Mouse (Mus musculus) T-cell, adult 66 days (primary cell): ENCODE results near the gene Nusap1. TPM values are rescaled to one million over a fixed set of nuclear protein-coding genes. Genes with fewer than 3 reads are reported as not detected.

Source experiments
- total RNA-seq, 2 experiments: library from RNA; stranded (reverse); gene quantifications; 3 replicates in 1 of 2; 4 replicates in 1 of 2; pipeline ENCODE4 v1.2.4; 2023

Gene Nusap1
- 1 to 10 TPM; 1.0 to 3.4 TPM for total RNA-seq

DNA sequence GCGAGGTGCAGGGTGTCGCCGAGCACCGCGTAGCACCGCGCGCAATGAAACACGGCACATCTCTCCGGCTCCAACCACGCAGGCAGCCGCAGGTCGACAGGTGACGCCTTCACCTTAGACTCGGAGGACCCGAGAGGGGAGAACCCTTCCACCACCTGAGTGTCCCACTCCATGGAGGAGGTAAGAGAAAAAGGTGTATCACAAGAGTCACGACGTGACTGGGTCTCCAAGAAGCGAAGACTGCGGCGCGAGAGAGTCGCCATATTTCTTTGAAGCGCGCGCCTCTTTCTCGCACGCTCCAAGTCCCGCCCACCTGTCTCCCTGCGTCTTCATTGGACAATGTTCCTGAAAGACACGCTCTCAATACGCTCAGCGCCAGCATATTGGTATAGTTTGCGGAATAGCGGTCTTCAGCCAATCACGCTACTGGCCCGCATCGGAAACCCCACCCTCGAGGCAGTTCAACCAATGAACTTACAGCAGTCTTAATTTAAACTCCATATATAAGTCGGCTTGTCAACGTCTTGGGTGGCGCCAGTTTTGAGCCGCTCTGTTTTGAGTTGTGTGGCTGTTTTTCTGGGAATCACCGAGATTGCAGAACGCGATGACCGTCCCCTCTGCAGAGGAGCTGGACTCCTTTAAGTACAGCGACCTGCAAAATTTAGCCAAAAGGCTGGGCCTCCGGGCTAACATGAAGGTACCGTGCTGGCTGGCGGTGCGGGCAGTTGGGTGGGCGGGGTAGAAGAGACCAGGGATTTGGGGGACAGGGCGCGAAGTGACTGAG lies at the start of gene Nusap1, which contains the start of gene Oip5:
Gene Nusap1 (plus strand): TSS at position 100 of the 784 bp plus-strand sequence.
Gene Oip5 (minus strand): TSS at position 271 of the 784 bp plus-strand sequence.

DNA sequence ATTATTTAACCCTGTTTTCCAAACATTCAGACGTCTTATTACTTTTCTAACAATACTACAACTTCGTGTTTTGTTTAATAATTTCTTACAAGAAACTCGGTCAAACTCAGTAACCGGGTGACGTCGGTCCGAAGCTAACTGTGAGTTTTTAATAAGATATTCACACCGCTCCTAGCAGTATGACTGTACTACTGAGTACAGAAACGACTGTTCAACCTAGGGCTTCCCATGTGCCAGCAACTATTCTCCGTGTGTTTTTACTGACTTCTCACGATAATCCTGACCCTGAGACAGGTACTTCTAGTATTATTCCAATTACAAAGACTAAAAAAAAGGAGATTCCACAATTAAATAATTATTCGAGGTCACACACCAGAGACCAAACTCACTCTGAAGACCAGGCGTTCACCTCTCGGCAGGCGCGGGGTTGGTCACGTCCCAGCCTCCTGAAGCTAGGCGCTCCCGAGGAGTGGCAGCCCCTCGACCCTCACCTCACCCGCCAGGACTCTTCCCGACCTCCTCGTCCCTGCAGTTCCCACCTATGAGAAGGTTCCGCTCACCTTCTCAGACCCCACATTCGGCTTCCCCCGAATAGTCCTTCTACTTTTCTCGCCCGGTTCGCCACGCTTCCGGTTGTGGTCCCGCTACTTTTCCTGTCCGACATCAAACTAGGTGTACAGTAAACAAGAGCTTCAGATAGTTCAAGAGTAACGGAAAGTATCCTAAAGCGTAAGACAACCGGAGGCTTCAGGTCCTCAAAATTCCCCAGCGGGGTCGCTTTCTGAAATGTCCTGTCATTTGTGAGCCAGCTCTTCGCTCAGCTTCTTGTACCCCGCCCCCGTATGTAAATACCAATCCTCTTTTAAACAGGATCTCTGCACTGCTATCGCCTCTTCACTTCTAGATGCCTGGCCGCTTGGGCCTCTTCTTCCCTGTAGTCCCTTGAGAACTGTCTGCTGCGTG lies 44.4 kb downstream of the Nusap1 start, which contains the start of gene Ndufaf1:
Gene Ndufaf1 (minus strand): TSS at position 608 of the 963 bp plus-strand sequence.

DNA sequence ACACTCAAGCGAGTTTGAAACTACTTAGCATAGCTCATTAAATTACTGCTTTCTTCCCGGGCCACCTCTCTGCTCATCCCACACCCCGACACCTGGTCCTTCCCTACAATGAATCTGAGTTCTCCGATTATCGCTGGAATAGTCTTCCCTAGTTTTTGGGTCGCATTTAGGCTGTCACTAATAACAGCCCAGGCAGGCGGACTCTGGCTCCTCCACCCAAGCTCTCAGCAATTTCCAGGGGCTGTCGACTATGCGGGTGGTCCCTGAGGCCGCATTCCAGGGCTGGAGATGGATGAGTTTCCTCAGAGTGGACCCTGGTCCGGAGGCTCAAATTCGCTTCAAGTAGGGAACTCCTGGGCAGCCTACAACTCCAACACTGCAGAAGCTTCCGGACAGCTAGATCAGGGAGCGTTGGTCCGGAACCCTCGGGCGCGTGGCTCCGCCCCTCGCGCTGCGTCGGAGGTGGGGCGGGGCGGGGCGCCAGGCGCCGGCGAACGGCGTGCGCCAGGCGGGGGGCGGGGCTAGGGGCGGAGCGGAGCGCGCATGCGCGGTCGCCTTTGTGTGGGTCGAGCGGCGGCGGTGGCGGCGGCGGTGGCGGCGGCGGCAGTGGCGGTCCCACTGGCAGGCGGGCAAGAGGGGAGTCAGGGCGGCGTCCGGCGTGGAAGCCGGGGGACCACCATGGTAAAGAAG lies 56.6 kb downstream of the Nusap1 start, which contains the start of gene Rtf1:
Gene Rtf1 (plus strand): TSS at position 544 of the 690 bp plus-strand sequence.

Other genes starting within 250 kb of the Nusap1 start
- gene Ino80, start 140.6 kb upstream of the Nusap1 start, total RNA-seq = 10 to 100 TPM; 48.6 to 50.0 TPM
- gene Exd1, start 70.7 kb upstream of the Nusap1 start, total RNA-seq = under 1 TPM; 0.09 to 0.12 TPM
- gene Chp1, start 70.6 kb upstream of the Nusap1 start, total RNA-seq = 10 to 100 TPM; 66.2 to 78.1 TPM
- 1 to 10 TPM; 1.2 to 1.7 TPM for gene Oip5, start 171 bp downstream of the Nusap1 start, total RNA-seq
- gene Ndufaf1, start 44.5 kb downstream of the Nusap1 start, total RNA-seq = 10 to 100 TPM; 13.4 to 17.7 TPM
- 10 to 100 TPM; 52.0 to 60.0 TPM for gene Rtf1, start 56.8 kb downstream of the Nusap1 start, total RNA-seq
- gene Itpka, start 124.0 kb downstream of the Nusap1 start, total RNA-seq = not detected
- 1 to 10 TPM in 1 of 2 experiments, under 1 TPM in 1; 0.79 to 2.0 TPM for gene Ltk, start 142.1 kb downstream of the Nusap1 start, total RNA-seq
- gene Rpap1, start 169.2 kb downstream of the Nusap1 start, total RNA-seq = 10 to 100 TPM; 29.0 to 34.1 TPM
- 1 to 10 TPM; 7.2 to 8.9 TPM for gene Tyro3, start 179.4 kb downstream of the Nusap1 start, total RNA-seq